Mouse (Mus musculus) activated CD4-positive, CD25-positive, alpha-beta regulatory T cell, adult 9 weeks (primary cell): ENCODE data around the gene Susd1. TPM values are rescaled to one million over a fixed set of nuclear protein-coding genes. Genes with fewer than 3 reads are reported as not detected.

ENCODE experiments used
- polyA plus RNA-seq: library from polyadenylated mRNA; unstranded; fragments of 100-300 nt; shearing (Covaris generic); gene quantifications from one replicate; pipeline ENCODE4 v1.2.1, GENCODE M21; 2017

Susd1 gene
- 10.6 TPM for polyA plus RNA-seq

GRCm38 (mm10) chr4:59437990-59438854 lies at the start of gene Susd1:
Gene Susd1 (minus strand): TSS chr4:59438633.

Other genes with a start within 250 kb of the Susd1 start
- gene Ugcg, start 249.4 kb downstream of the Susd1 start, polyA plus RNA-seq, result 14.6 TPM
- 179 TPM for gene Ptbp3, start 110.7 kb upstream of the Susd1 start, polyA plus RNA-seq
- gene Hsdl2, start 142.9 kb upstream of the Susd1 start, polyA plus RNA-seq, result 41.0 TPM
- gene E130308A19Rik, start 187.6 kb upstream of the Susd1 start, polyA plus RNA-seq, result 6.1 TPM